11 mouse cellular contexts compared by ENCODE assay signal in genomic region chr8:44694861-44695260, GRCm38 (mm10).
DNase-seq lines count a peak whose midpoint lies in the region; ATAC-seq lines count a peak whose summit lies in the region.
"Had no signal": no experiment of that assay in that cellular context is flagged by ENCODE, and none has a peak within 500 bp of the region (broad histone marks: within the 10 kb centered on the region; RNA-seq: fewer than 3 reads in every experiment).

No protein-coding gene starts in this region.

- H3K4me3 ChIP-seq in embryonic facial prominence, embryonic 14.5 days (ENCODE audit: low read depth, low read length), result no peak overlapping the region
- no peak overlapping the region for H3K4me3 ChIP-seq in embryonic facial prominence, embryonic 10.5 days
- no peak overlapping the region for H3K4me3 ChIP-seq in lung, embryonic 16.5 days (ENCODE audit: low read length)
- no peak overlapping the region for H3K4me3 ChIP-seq in midbrain, embryonic 15.5 days
- H3K4me3 ChIP-seq: forebrain, embryonic 12.5 days had no signal

- H3K36me3 ChIP-seq in embryonic facial prominence, embryonic 14.5 days (ENCODE audit: control insufficient read depth, insufficient read depth, low read length), result no peaks in the 10 kb centered on the region
- H3K36me3 ChIP-seq in embryonic facial prominence, embryonic 10.5 days (replicated peaks), result no peaks in the 10 kb centered on the region
- no peaks in the 10 kb centered on the region for H3K36me3 ChIP-seq in lung, embryonic 16.5 days (ENCODE audit: control insufficient read depth, insufficient read depth, low read length)
- H3K36me3 ChIP-seq in midbrain, embryonic 15.5 days (replicated peaks), result no peaks in the 10 kb centered on the region
- H3K36me3 ChIP-seq: forebrain, embryonic 12.5 days had no signal

- no peak overlapping the region for H3K27ac ChIP-seq in embryonic facial prominence, embryonic 14.5 days (replicated peaks; ENCODE audit: low read depth, low read length)
- H3K27ac ChIP-seq in embryonic facial prominence, embryonic 10.5 days (replicated peaks), result no peak overlapping the region
- H3K27ac ChIP-seq in lung, embryonic 16.5 days (ENCODE audit: low read length), result no peak overlapping the region
- H3K27ac ChIP-seq in midbrain, embryonic 15.5 days, result no peak overlapping the region
- H3K27ac ChIP-seq: forebrain, embryonic 12.5 days; macrophage had no signal

- ATAC-seq in embryonic facial prominence, embryonic 14.5 days (ENCODE audit: low read depth), result no peak
- no peak for ATAC-seq in lung, embryonic 16.5 days (ENCODE audit: low read depth)
- no peak; the same call in 1 of the 2 replicates for ATAC-seq in midbrain, embryonic 15.5 days (replicated peaks)
- ATAC-seq in erythroblast, adult 5-6 weeks (replicated peaks; ENCODE audit: low FRiP score, poor library complexity, severe bottlenecking), result no peak

- WGBS in embryonic facial prominence, embryonic 14.5 days, result 61% methylated on average over 9 of the region's 9 CpGs
- WGBS in embryonic facial prominence, embryonic 10.5 days, result 78% methylated on average over 9 of the region's 9 CpGs
- 14% methylated on average over 9 of the region's 9 CpGs for WGBS in lung, embryonic 16.5 days
- WGBS in midbrain, embryonic 15.5 days, result 48% methylated on average over 9 of the region's 9 CpGs

- no peaks in the 10 kb centered on the region for H3K9me3 ChIP-seq in embryonic facial prominence, embryonic 14.5 days (ENCODE audit: control insufficient read depth, low read length)
- H3K9me3 ChIP-seq in embryonic facial prominence, embryonic 10.5 days, result no peaks in the 10 kb centered on the region
- H3K9me3 ChIP-seq in lung, embryonic 16.5 days (ENCODE audit: control insufficient read depth, low read length), result no peaks in the 10 kb centered on the region
- no peaks in the 10 kb centered on the region for H3K9me3 ChIP-seq in midbrain, embryonic 15.5 days
- H3K9me3 ChIP-seq: forebrain, embryonic 12.5 days had no signal

- H3K4me1 ChIP-seq in embryonic facial prominence, embryonic 14.5 days (ENCODE audit: control insufficient read depth, insufficient read depth, low read length), result peaks cover 4% of the 10 kb centered on the region; the same call in 1 of the 2 replicates
- peaks cover 10% of the 10 kb centered on the region; the same call in 1 of the 2 replicates for H3K4me1 ChIP-seq in embryonic facial prominence, embryonic 10.5 days
- H3K4me1 ChIP-seq in lung, embryonic 16.5 days (replicated peaks; ENCODE audit: control insufficient read depth, insufficient read depth, low read length), result peaks cover 19% of the 10 kb centered on the region
- H3K4me1 ChIP-seq in midbrain, embryonic 15.5 days, result peaks cover 17% of the 10 kb centered on the region; the same call in 1 of the 2 replicates

- no peaks in the 10 kb centered on the region for H3K27me3 ChIP-seq in embryonic facial prominence, embryonic 14.5 days (replicated peaks; ENCODE audit: control insufficient read depth, insufficient read depth, low read length)
- no peaks in the 10 kb centered on the region for H3K27me3 ChIP-seq in embryonic facial prominence, embryonic 10.5 days (replicated peaks; ENCODE audit: low read depth, poor library complexity, severe bottlenecking)
- no peaks in the 10 kb centered on the region; the same call in 1 of the 2 replicates for H3K27me3 ChIP-seq in lung, embryonic 16.5 days (ENCODE audit: control insufficient read depth, insufficient read depth, low read depth, low read length)
- no peaks in the 10 kb centered on the region for H3K27me3 ChIP-seq in midbrain, embryonic 15.5 days (replicated peaks)
- H3K27me3 ChIP-seq: forebrain, embryonic 12.5 days had no signal

- H3K4me2 ChIP-seq in embryonic facial prominence, embryonic 14.5 days (ENCODE audit: low read depth, low read length), result no peak overlapping the region
- peak overlapping the region; percentile 1; the same call in 1 of the 2 replicates for H3K4me2 ChIP-seq in lung, embryonic 16.5 days (ENCODE audit: low read depth, low read length)
- H3K4me2 ChIP-seq in midbrain, embryonic 15.5 days, result 0 out of 2 replicates have a peak overlapping the region, but pooled peaks have one; percentile 7
- H3K4me2 ChIP-seq: forebrain, embryonic 12.5 days had no signal

- peak; percentile 32 for DNase-seq in embryonic facial prominence, embryonic 14.5 days (ENCODE audit: low spot score)
- no peak for DNase-seq in embryonic facial prominence, embryonic 10.5 days (ENCODE audit: low spot score)
- no peak for DNase-seq in lung, postnatal 25 days (ENCODE audit: low spot score)
- DNase-seq in heart, adult 8-10 months (ENCODE audit: low spot score), result peak; percentile 81
- DNase-seq in natural killer cell, adult 2 months (ENCODE audit: low spot score in 2 of 2), result no peak
- DNase-seq: adrenal gland, postnatal 10 days had no signal

- no peak overlapping the region for H3K9ac ChIP-seq in embryonic facial prominence, embryonic 14.5 days (ENCODE audit: low read depth, low read length)
- H3K9ac ChIP-seq in lung, embryonic 16.5 days (ENCODE audit: low read length), result no peak overlapping the region
- no peak overlapping the region for H3K9ac ChIP-seq in midbrain, embryonic 15.5 days
- H3K9ac ChIP-seq: forebrain, embryonic 12.5 days had no signal

Comparison
In these comparisons a context has a peak if more than half of its experiments do, and no peak if none do; other contexts are left out.
1. DNase-seq: peak in embryonic facial prominence, embryonic 14.5 days (single experiment) and heart, adult 8-10 months (single experiment); none in embryonic facial prominence, embryonic 10.5 days (single experiment), lung, postnatal 25 days (single experiment) and natural killer cell, adult 2 months (0 of 2).